Mouse (Mus musculus) forebrain, postnatal 0 days (tissue): ENCODE results near the gene Stmnd1. TPM values are rescaled to one million over a fixed set of nuclear protein-coding genes. Genes with fewer than 3 reads are reported as not detected.

Experiments used
- ATAC-seq: fragments of 200-750 bp; cut with Nextera tagmentation; 2 replicates; pipeline ENCODE4 v1.8.0; 2017; ENCODE audit warnings: mild to moderate bottlenecking, moderate library complexity
- DNase-seq: peaks from one replicate; pipeline ENCODE4 v3.0.0-alpha.2; 2015
- H3K27ac ChIP-seq: fragments of 300-500 bp; sonication (generic); 2 replicates; pipeline ENCODE4 v1.5.1; 2014; ENCODE audit warnings: low read depth, mild to moderate bottlenecking, antibody characterized with exemption, low read length, moderate library complexity, mixed read lengths
- H3K27me3 ChIP-seq: fragments of 300-500 bp; sonication (generic); 2 replicates; pipeline ENCODE4 v1.6.1; 2014; ENCODE audit warnings: mild to moderate bottlenecking, low read length, mixed read lengths; ENCODE audit not compliant: insufficient read depth
- H3K36me3 ChIP-seq: fragments of 300-500 bp; sonication (generic); 2 replicates; pipeline ENCODE4 v1.6.1; 2014; ENCODE audit warnings: mild to moderate bottlenecking, moderate library complexity; ENCODE audit not compliant: insufficient read depth
- H3K4me1 ChIP-seq: fragments of 300-500 bp; sonication (generic); 2 replicates; pipeline ENCODE4 v1.6.1; 2014; ENCODE audit warnings: antibody characterized with exemption; ENCODE audit not compliant: insufficient read depth
- H3K4me2 ChIP-seq: fragments of 300-500 bp; sonication (generic); 2 replicates; pipeline ENCODE4 v1.6.1; 2014; ENCODE audit warnings: low read depth, mild to moderate bottlenecking, moderate library complexity
- H3K4me3 ChIP-seq: fragments of 300-500 bp; sonication (generic); 2 replicates; pipeline ENCODE4 v1.5.1; 2014; ENCODE audit warnings: low read depth, low read length, mixed read lengths
- H3K9ac ChIP-seq: fragments of 300-500 bp; sonication (generic); 2 replicates; pipeline ENCODE4 v1.6.1; 2014; ENCODE audit warnings: mild to moderate bottlenecking
- H3K9me3 ChIP-seq: fragments of 300-500 bp; sonication (generic); 2 replicates; pipeline ENCODE4 v1.6.1; 2016; ENCODE audit warnings: low read length
- CTCF ChIP-seq: sonication (generic); IDR thresholded peaks from 2 replicates; pipeline ENCODE4 v1.5.1; 2016; ENCODE audit warnings: antibody characterized with exemption, control low read depth, low read depth
- WGBS: fragments of 180-500 bp; shearing (Covaris S2); extraction: QIAGEN DNeasy Blood & Tissue Kit; methylation state at CpG from one replicate; pipeline ENCODE4 v1.1.7; 2014; 5-methylcytosine and 5-hydroxymethylcytosine counted together
- polyA plus RNA-seq: library from polyadenylated mRNA; unstranded; fragments of >200 nt; fragmentation: Nextera tagmentation; extraction: Ambion mirVana; gene quantifications from 2 replicates; pipeline ENCODE4 v1.2.1, GENCODE M21; 2015
- total RNA-seq: library from RNA; depleted of rRNA; stranded (reverse); fragments of >200 nt; gene quantifications from 2 replicates; pipeline ENCODE4 v1.2.3, GENCODE M21; 2014; rRNA removed

Stmnd1 gene
- total and polyA plus RNA-seq, 2 experiments from 2014 or later: not detected

- Histone ChIP-seq H3K4me1 (no peaks in the 10 kb centered on the region), H3K4me2 (no peak overlapping the region), H3K27ac (no peak overlapping the region), H3K4me3 (no peak overlapping the region), H3K9ac (no peak overlapping the region), H3K36me3 (no peaks in the 10 kb centered on the region), H3K27me3 (no peaks in the 10 kb centered on the region), H3K9me3 (no peaks in the 10 kb centered on the region)
- TF ChIP-seq CTCF: no peak
- peak; percentile 50 for DNase-seq
- 37% methylated on average over 7 of the region's 7 CpGs for WGBS
- ATAC-seq: peak; percentile 69
Observed at GRCm38 (mm10) chr13:46343226-46343625, 69.7 kb downstream of the Stmnd1 start.

DNA sequence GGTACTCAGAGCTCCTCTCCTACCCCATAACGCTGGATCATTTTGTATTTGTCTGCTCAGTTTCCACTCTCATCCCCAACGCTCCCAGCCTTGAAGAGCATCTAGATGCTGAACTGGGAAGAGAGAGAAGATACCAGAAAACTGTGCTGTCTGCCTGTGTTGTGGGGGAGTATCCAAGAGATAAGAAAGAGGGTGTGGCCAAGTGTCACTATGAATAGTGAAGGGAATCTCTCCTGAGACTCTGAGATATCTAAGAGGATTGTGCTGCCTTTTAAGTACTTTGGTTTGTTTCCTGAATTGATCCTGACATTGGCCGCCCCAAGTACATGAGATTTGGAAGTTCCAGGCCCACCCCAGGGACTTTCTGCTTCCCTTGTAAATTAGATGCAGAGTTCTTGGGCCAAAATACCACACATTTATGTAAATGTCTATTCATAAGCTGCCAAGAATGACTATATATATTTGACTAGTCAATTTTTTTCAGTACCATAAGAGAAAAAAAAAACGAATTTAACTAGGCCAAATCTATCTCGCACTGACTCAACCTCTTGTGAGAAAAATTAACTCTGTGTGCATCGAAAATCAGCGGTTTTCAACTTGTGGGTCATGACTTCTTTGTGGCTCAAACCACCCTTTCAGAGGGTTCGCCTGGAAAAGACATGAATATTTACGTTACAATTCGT is 73.5 kb downstream of the Stmnd1 start:
- no peak overlapping the region for H3K4me2 ChIP-seq
- 72% methylated on average over 10 of the region's 10 CpGs for WGBS
- H3K9ac ChIP-seq: no peak overlapping the region
- no peaks in the 10 kb centered on the region for H3K4me1 ChIP-seq
- no peaks in the 10 kb centered on the region for H3K9me3 ChIP-seq
- H3K4me3 ChIP-seq: no peak overlapping the region
- no peak for DNase-seq
- H3K27ac ChIP-seq: no peak overlapping the region
- no peak for ATAC-seq
- H3K27me3 ChIP-seq: no peaks in the 10 kb centered on the region
- no peaks in the 10 kb centered on the region for H3K36me3 ChIP-seq
- no peak for TF ChIP-seq CTCF

DNA sequence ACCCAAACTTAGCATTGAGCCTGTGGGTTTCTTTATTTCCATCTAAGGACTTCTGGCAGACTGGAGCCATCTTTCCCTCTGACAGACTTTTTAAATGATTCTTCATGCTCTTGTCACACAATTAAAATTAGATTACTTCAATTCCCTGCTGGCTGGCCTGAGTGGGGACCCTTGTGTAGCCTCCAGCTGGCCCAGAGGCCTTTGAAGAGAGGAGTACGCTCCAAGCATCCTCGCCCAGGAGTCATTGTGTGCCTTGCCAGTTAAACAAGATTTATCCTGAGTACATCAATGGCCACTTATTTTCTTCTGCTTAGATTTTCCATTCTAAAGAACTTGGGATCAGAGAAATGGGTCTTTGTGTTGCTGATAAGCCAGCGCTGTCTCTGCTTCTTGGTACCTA is 76.1 kb downstream of the Stmnd1 start:
- H3K9me3 ChIP-seq: no peaks in the 10 kb centered on the region
- H3K4me2 ChIP-seq: no peak overlapping the region
- H3K27ac ChIP-seq: peak overlapping the region; percentile 35; the same call in 1 of the 2 replicates
- no peak overlapping the region for H3K9ac ChIP-seq
- H3K36me3 ChIP-seq: no peaks in the 10 kb centered on the region
- DNase-seq: no peak
- 36% methylated on average over 3 of the region's 3 CpGs for WGBS
- H3K27me3 ChIP-seq: no peaks in the 10 kb centered on the region
- no peak for TF ChIP-seq CTCF
- peak; percentile 81 for ATAC-seq
- H3K4me1 ChIP-seq: no peaks in the 10 kb centered on the region
- H3K4me3 ChIP-seq: no peak overlapping the region

Other genes with a start within 250 kb of the Stmnd1 start
- 29.8 and 32.6 TPM in 2 replicates for gene Rbm24, start 144.7 kb downstream of the Stmnd1 start, total RNA-seq
- gene Rbm24, start 144.7 kb downstream of the Stmnd1 start, polyA plus RNA-seq: 5.6 and 5.7 TPM in 2 replicates
- 16.5 and 19.7 TPM in 2 replicates for gene Cap2, start 228.1 kb downstream of the Stmnd1 start, total RNA-seq
- gene Cap2, start 228.1 kb downstream of the Stmnd1 start, polyA plus RNA-seq: 9.9 and 14.6 TPM in 2 replicates